Mouse (Mus musculus): Measurements from ENCODE around the gene Sbsn. TPM values are rescaled to one million over a fixed set of nuclear protein-coding genes. Genes with fewer than 3 reads are reported as not detected.

The Sbsn gene
- polyA plus RNA-seq, 1 experiment, result 0.79 TPM

DNA sequence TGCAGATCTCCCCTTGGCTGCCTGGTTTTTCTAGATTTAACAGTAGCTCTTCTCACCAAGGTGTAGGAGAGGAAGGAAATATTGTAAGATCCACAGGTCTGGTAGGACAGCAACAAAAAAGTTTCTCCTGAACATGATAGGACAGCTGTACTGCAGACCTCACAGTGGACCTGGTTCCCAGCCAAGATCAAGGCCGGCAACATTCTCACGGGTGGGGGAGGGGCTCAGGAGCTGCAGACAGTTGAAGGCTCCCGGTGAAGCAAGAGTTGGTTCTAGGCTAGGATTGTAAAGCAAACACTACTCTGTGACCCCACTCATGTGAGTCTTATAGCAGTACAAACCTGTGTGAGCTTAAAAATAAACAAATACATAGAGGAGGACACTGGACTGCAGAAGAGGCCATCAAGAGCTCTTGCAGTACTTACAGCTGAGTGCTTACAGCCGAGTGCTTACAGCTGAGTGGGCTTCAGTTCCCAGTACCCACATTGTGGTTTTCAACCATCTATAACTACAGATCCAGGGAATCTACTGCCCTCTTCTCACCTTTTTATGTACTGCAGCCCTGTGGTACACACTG is 7.2 kb upstream of the Sbsn start:
- Histone ChIP-seq H3K4me3 (no peak overlapping the region), H3K36me3 (ENCODE audit: control insufficient read depth, insufficient read depth) (no peaks in the 10 kb centered on the region), H3K4me2 (ENCODE audit: low read depth) (no peak overlapping the region), H3ac (ENCODE audit: control insufficient read depth, insufficient read length) (no peak overlapping the region), H3K27me3 (ENCODE audit: control insufficient read depth, insufficient read depth, insufficient read length) (no peaks in the 10 kb centered on the region), H3K79me2 (ENCODE audit: control insufficient read depth, insufficient read depth) (no peaks in the 10 kb centered on the region)
- no peak for TF ChIP-seq POLR2A (IDR thresholded peaks at IDR 0.05; ENCODE audit: insufficient read length, low read depth)
- TF ChIP-seq REST (IDR thresholded peaks at IDR 0.05; ENCODE audit: insufficient read depth, insufficient read length), result no peak
- no peak for TF ChIP-seq MAX (IDR thresholded peaks at IDR 0.05; ENCODE audit: low read depth)
- no peak for TF ChIP-seq MYOD1 (IDR thresholded peaks at IDR 0.05; ENCODE audit: control insufficient read depth in 1 of 3, insufficient read length in 2 of 3, low read depth in 2 of 3)
- no peak for TF ChIP-seq SRF (IDR thresholded peaks at IDR 0.05; ENCODE audit: control insufficient read depth, insufficient read length, low read depth)
- no peak for TF ChIP-seq TCF12 (IDR thresholded peaks at IDR 0.05; ENCODE audit: insufficient read depth, poor library complexity, severe bottlenecking)
- TF ChIP-seq TCF3 (IDR thresholded peaks at IDR 0.05; ENCODE audit: insufficient read length, low read depth), result no peak
- TF ChIP-seq CEBPB (IDR thresholded peaks at IDR 0.05; ENCODE audit: insufficient read depth, poor library complexity, severe bottlenecking), result no peak
- TF ChIP-seq USF1 (IDR thresholded peaks at IDR 0.05; ENCODE audit: low read depth), result no peak
- no peak for TF ChIP-seq MYOG (IDR thresholded peaks at IDR 0.05; ENCODE audit: control insufficient read depth in 1 of 3, insufficient read depth in 1 of 3, insufficient read length in 2 of 3, low read depth in 2 of 3)
- TF ChIP-seq POLR2AphosphoS2 (IDR thresholded peaks at IDR 0.05; ENCODE audit: insufficient read length, low read depth), result no peak
- TF ChIP-seq E2F4 (IDR thresholded peaks at IDR 0.05; ENCODE audit: insufficient read depth), result no peak

- H3ac ChIP-seq (ENCODE audit: control insufficient read depth, insufficient read length), result no peak overlapping the region
- no peak overlapping the region for H3K4me3 ChIP-seq
- no peaks in the 10 kb centered on the region for H3K36me3 ChIP-seq (ENCODE audit: control insufficient read depth, insufficient read depth)
- H3K79me2 ChIP-seq (ENCODE audit: control insufficient read depth, insufficient read depth), result no peaks in the 10 kb centered on the region
- H3K27me3 ChIP-seq (ENCODE audit: control insufficient read depth, insufficient read depth, insufficient read length), result no peaks in the 10 kb centered on the region
- TF ChIP-seq POLR2A (IDR thresholded peaks at IDR 0.05; ENCODE audit: insufficient read length, low read depth) (no peak), USF1 (IDR thresholded peaks at IDR 0.05; ENCODE audit: low read depth) (no peak)
- H3K4me2 ChIP-seq (ENCODE audit: low read depth), result no peak overlapping the region
These were observed 3.6 kb upstream of the Sbsn start for GRCm38 (mm10) chr7:30747525-30748204.

GRCm38 (mm10) chr7:30749824-30750606 is 1.3 kb upstream of the Sbsn start:
- no peaks in the 10 kb centered on the region for H3K27me3 ChIP-seq (ENCODE audit: control insufficient read depth, insufficient read depth, insufficient read length)
- no peak overlapping the region for H3K4me2 ChIP-seq (ENCODE audit: low read depth)
- no peak overlapping the region for H3ac ChIP-seq (ENCODE audit: control insufficient read depth, insufficient read length)
- TF ChIP-seq CEBPB (IDR thresholded peaks at IDR 0.05; ENCODE audit: insufficient read depth, poor library complexity, severe bottlenecking) (no peak), MYOD1 (IDR thresholded peaks at IDR 0.05; ENCODE audit: control insufficient read depth in 1 of 3, insufficient read length in 2 of 3, low read depth in 2 of 3) (no peak), POLR2A (IDR thresholded peaks at IDR 0.05; ENCODE audit: insufficient read length, low read depth) (no peak), REST (IDR thresholded peaks at IDR 0.05; ENCODE audit: insufficient read depth, insufficient read length) (no peak), TCF12 (IDR thresholded peaks at IDR 0.05; ENCODE audit: insufficient read depth, poor library complexity, severe bottlenecking) (no peak), SRF (IDR thresholded peaks at IDR 0.05; ENCODE audit: control insufficient read depth, insufficient read length, low read depth) (no peak), TCF3 (IDR thresholded peaks at IDR 0.05; ENCODE audit: insufficient read length, low read depth) (no peak), USF1 (IDR thresholded peaks at IDR 0.05; ENCODE audit: low read depth) (no peak), E2F4 (IDR thresholded peaks at IDR 0.05; ENCODE audit: insufficient read depth) (no peak)
- H3K4me3 ChIP-seq, result no peak overlapping the region
- no peaks in the 10 kb centered on the region for H3K79me2 ChIP-seq (ENCODE audit: control insufficient read depth, insufficient read depth)
- no peaks in the 10 kb centered on the region for H3K36me3 ChIP-seq (ENCODE audit: control insufficient read depth, insufficient read depth)

DNA sequence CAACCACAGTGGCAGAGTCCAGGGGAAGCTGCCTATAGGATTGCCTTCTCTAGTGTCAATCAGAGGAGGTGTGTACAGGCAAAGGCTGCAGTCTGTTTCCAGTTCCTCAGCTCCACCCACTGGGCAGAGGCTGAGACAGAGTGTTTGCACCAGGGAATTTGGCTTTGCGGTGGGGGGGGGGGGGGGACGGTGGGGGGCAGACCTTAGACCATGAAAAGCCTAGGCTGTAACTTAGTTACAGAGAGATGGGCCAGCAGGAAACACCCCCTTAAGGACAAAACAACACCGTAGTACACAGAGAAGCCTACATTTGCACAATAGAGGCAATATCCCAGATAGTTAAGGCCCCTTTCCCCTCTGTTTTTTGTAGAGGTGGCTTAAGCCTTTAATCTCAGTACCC is 5.7 kb downstream of the Sbsn start:
- H3K79me2 ChIP-seq (ENCODE audit: control insufficient read depth, insufficient read depth), result no peaks in the 10 kb centered on the region
- no peaks in the 10 kb centered on the region for H3K36me3 ChIP-seq (ENCODE audit: control insufficient read depth, insufficient read depth)
- H3K27me3 ChIP-seq (ENCODE audit: control insufficient read depth, insufficient read depth, insufficient read length), result no peaks in the 10 kb centered on the region
- no peak overlapping the region for H3K4me2 ChIP-seq (ENCODE audit: low read depth)
- TF ChIP-seq E2F4 (IDR thresholded peaks at IDR 0.05; ENCODE audit: insufficient read depth) (no peak), MAX (IDR thresholded peaks at IDR 0.05; ENCODE audit: low read depth) (no peak), TCF3 (IDR thresholded peaks at IDR 0.05; ENCODE audit: insufficient read length, low read depth) (no peak), MYOD1 (IDR thresholded peaks at IDR 0.05; ENCODE audit: control insufficient read depth in 1 of 3, insufficient read length in 2 of 3, low read depth in 2 of 3) (no peak), USF1 (IDR thresholded peaks at IDR 0.05; ENCODE audit: low read depth) (no peak), POLR2AphosphoS2 (IDR thresholded peaks at IDR 0.05; ENCODE audit: insufficient read length, low read depth) (no peak), SRF (IDR thresholded peaks at IDR 0.05; ENCODE audit: control insufficient read depth, insufficient read length, low read depth) (no peak), REST (IDR thresholded peaks at IDR 0.05; ENCODE audit: insufficient read depth, insufficient read length) (no peak), POLR2A (IDR thresholded peaks at IDR 0.05; ENCODE audit: insufficient read length, low read depth) (no peak), MYOG (IDR thresholded peaks at IDR 0.05; ENCODE audit: control insufficient read depth in 1 of 3, insufficient read depth in 1 of 3, insufficient read length in 2 of 3, low read depth in 2 of 3) (no peak), CEBPB (IDR thresholded peaks at IDR 0.05; ENCODE audit: insufficient read depth, poor library complexity, severe bottlenecking) (no peak), TCF12 (IDR thresholded peaks at IDR 0.05; ENCODE audit: insufficient read depth, poor library complexity, severe bottlenecking) (no peak)
- H3K4me3 ChIP-seq, result no peak overlapping the region
- no peak overlapping the region for H3ac ChIP-seq (ENCODE audit: control insufficient read depth, insufficient read length)

Data from myocyte (in vitro differentiated cells).